Mouse (Mus musculus) heart, postnatal 0 days (tissue): ENCODE results near the gene Vmn1r211. TPM values are rescaled to one million over a fixed set of nuclear protein-coding genes. Genes with fewer than 3 reads are reported as not detected.
"Not testable (repeated sequence)": the region's sequence is repeated elsewhere in the genome, so short reads cannot be mapped to it uniquely, and the experiment has no call there.

Source experiments
- ATAC-seq: fragments of 200-750 bp; cut with Nextera tagmentation; 2 replicates; pipeline ENCODE4 v1.8.0; 2017; ENCODE audit warnings: low read depth, moderate number of reproducible peaks, moderate library complexity; ENCODE audit not compliant: insufficient read depth
- DNase-seq: peaks from one replicate; pipeline ENCODE4 v3.0.0-alpha.2; 2016; ENCODE audit warnings: low spot score
- H3K27ac ChIP-seq: fragments of 300-500 bp; sonication (generic); 2 replicates; pipeline ENCODE4 v1.5.1; 2014; ENCODE audit warnings: low read depth, mild to moderate bottlenecking
- H3K27me3 ChIP-seq: fragments of 300-500 bp; sonication (generic); 2 replicates; pipeline ENCODE4 v1.6.1; 2014; ENCODE audit warnings: low read length, mixed read lengths; ENCODE audit not compliant: control insufficient read depth, insufficient read depth
- H3K36me3 ChIP-seq: fragments of 300-500 bp; sonication (generic); replicated peaks from 2 replicates; pipeline ENCODE4 v1.6.1; 2014; ENCODE audit warnings: low read length, mixed read lengths; ENCODE audit not compliant: control insufficient read depth, insufficient read depth
- H3K4me1 ChIP-seq: fragments of 300-500 bp; sonication (generic); 2 replicates; pipeline ENCODE4 v1.6.1; 2014; ENCODE audit warnings: antibody characterized with exemption; ENCODE audit not compliant: control insufficient read depth, insufficient read depth
- H3K4me2 ChIP-seq: fragments of 300-500 bp; sonication (generic); 2 replicates; pipeline ENCODE4 v1.6.1; 2014; ENCODE audit warnings: low read depth, mild to moderate bottlenecking, low read length, moderate library complexity
- H3K4me3 ChIP-seq: fragments of 300-500 bp; sonication (generic); 2 replicates; pipeline ENCODE4 v1.5.1; 2014; ENCODE audit warnings: low read depth, low read length
- H3K9ac ChIP-seq: fragments of 300-500 bp; sonication (generic); replicated peaks from 2 replicates; pipeline ENCODE4 v1.6.1; 2014; ENCODE audit warnings: low read depth, low read length, mixed read lengths
- H3K9me3 ChIP-seq: fragments of 300-500 bp; sonication (generic); replicated peaks from 2 replicates; pipeline ENCODE4 v1.6.1; 2016; ENCODE audit warnings: low read length; ENCODE audit not compliant: control insufficient read depth
- CTCF ChIP-seq: IDR thresholded peaks from 2 replicates; pipeline ENCODE4 v1.5.1; 2016; ENCODE audit warnings: antibody characterized with exemption, control low read depth, low read depth
- EP300 ChIP-seq: IDR thresholded peaks from 2 replicates; pipeline ENCODE4 v1.6.1; 2016; ENCODE audit warnings: antibody characterized with exemption, low read depth
- WGBS: fragments of 180-500 bp; shearing (Covaris S2); extraction: QIAGEN DNeasy Blood & Tissue Kit; methylation state at CpG from one replicate; pipeline ENCODE4 v1.1.7; 2014; 5-methylcytosine and 5-hydroxymethylcytosine counted together
- polyA plus RNA-seq: library from polyadenylated mRNA; unstranded; fragments of >200 nt; fragmentation: Nextera tagmentation; extraction: Ambion mirVana; gene quantifications from 2 replicates; pipeline ENCODE4 v1.2.1, GENCODE M21; 2015
- total RNA-seq: library from RNA; depleted of rRNA; stranded (reverse); fragments of >200 nt; gene quantifications from 2 replicates; pipeline ENCODE4 v1.2.3, GENCODE M21; 2014; ENCODE audit warnings: low replicate concordance; rRNA removed

Vmn1r211 gene
- total and polyA plus RNA-seq, 2 experiments from 2014 or later, result not detected

GRCm38 (mm10) chr13:22831248-22831647, 26.1 kb downstream of the Vmn1r211 start, which contains the start of gene Vmn1r210:
Gene Vmn1r210 (minus strand): TSS chr13:22831348.
- WGBS, result 39% methylated on average over 4 of the region's 4 CpGs
- no peaks in the 10 kb centered on the region for H3K27me3 ChIP-seq
- no peak within 1 kb of the TSS for H3K27ac ChIP-seq
- no peaks in the 10 kb centered on the region for H3K9me3 ChIP-seq
- no peak within 1 kb of the TSS for H3K4me2 ChIP-seq
- ATAC-seq (no peak), DNase-seq (no peak)
- no peaks in the 10 kb centered on the region for H3K36me3 ChIP-seq
- no peaks in the 10 kb centered on the region for H3K4me1 ChIP-seq
- no peak for TF ChIP-seq EP300
- no peak for TF ChIP-seq CTCF
- no peak within 1 kb of the TSS for H3K4me3 ChIP-seq
- no peak within 1 kb of the TSS for H3K9ac ChIP-seq

- H3K27me3 ChIP-seq, H3K27ac ChIP-seq, H3K9ac ChIP-seq, H3K4me3 ChIP-seq, H3K4me1 ChIP-seq, H3K36me3 ChIP-seq, H3K9me3 ChIP-seq, DNase-seq, ATAC-seq, H3K4me2 ChIP-seq: not testable (repeated sequence)
- 26% methylated on average over 7 of the region's 7 CpGs for WGBS
Observed at GRCm38 (mm10) chr13:22829395-22829794, 28.0 kb downstream of the Vmn1r211 start.

GRCm38 (mm10) chr13:22821601-22822000, 35.8 kb downstream of the Vmn1r211 start:
- H3K27me3 ChIP-seq, H3K4me3 ChIP-seq, H3K27ac ChIP-seq, H3K4me1 ChIP-seq, ATAC-seq, H3K36me3 ChIP-seq, H3K9ac ChIP-seq, H3K4me2 ChIP-seq, DNase-seq, H3K9me3 ChIP-seq: not testable (repeated sequence)
- 64% methylated on average over 1 of the region's 1 CpGs for WGBS

- not testable (repeated sequence) for H3K36me3 ChIP-seq, H3K27ac ChIP-seq, H3K4me2 ChIP-seq, DNase-seq, H3K9me3 ChIP-seq, H3K4me1 ChIP-seq, ATAC-seq, H3K27me3 ChIP-seq, H3K9ac ChIP-seq, H3K4me3 ChIP-seq
Observed at GRCm38 (mm10) chr13:22809582-22809981, 47.8 kb downstream of the Vmn1r211 start, which contains the start of gene Vmn1r209. Gene Vmn1r209 (minus strand): TSS chr13:22809682.

Other genes starting within 250 kb of the Vmn1r211 start
- gene Vmn1r206, start 233.3 kb downstream of the Vmn1r211 start, total RNA-seq, result not detected in 2 replicates
- gene Vmn1r206, start 233.3 kb downstream of the Vmn1r211 start, polyA plus RNA-seq, result not detected in 2 replicates
- not detected in 2 replicates for gene Vmn1r207-ps, start 127.9 kb downstream of the Vmn1r211 start, total RNA-seq
- gene Vmn1r207-ps, start 127.9 kb downstream of the Vmn1r211 start, polyA plus RNA-seq, result not detected in 2 replicates
- not detected in 2 replicates for gene Vmn1r208, start 80.2 kb downstream of the Vmn1r211 start, total RNA-seq
- not detected in 2 replicates for gene Vmn1r208, start 80.2 kb downstream of the Vmn1r211 start, polyA plus RNA-seq
- not detected in 2 replicates for gene Vmn1r209, start 47.9 kb downstream of the Vmn1r211 start, total RNA-seq
- not detected in 2 replicates for gene Vmn1r209, start 47.9 kb downstream of the Vmn1r211 start, polyA plus RNA-seq
- gene Vmn1r210, start 26.2 kb downstream of the Vmn1r211 start, total RNA-seq, result not detected in 2 replicates
- not detected in 2 replicates for gene Vmn1r210, start 26.2 kb downstream of the Vmn1r211 start, polyA plus RNA-seq
- gene Vmn1r212, start 26.6 kb upstream of the Vmn1r211 start, total RNA-seq, result not detected in 2 replicates
- not detected in 2 replicates for gene Vmn1r212, start 26.6 kb upstream of the Vmn1r211 start, polyA plus RNA-seq
- not detected in 2 replicates for gene Vmn1r213, start 150.1 kb upstream of the Vmn1r211 start, total RNA-seq
- gene Vmn1r213, start 150.1 kb upstream of the Vmn1r211 start, polyA plus RNA-seq, result not detected in 2 replicates
- gene Vmn1r214, start 172.9 kb upstream of the Vmn1r211 start, total RNA-seq, result not detected in 2 replicates
- not detected in 2 replicates for gene Vmn1r214, start 172.9 kb upstream of the Vmn1r211 start, polyA plus RNA-seq
- gene Vmn1r215, start 210.5 kb upstream of the Vmn1r211 start, total RNA-seq, result not detected in 2 replicates
- not detected in 2 replicates for gene Vmn1r215, start 210.5 kb upstream of the Vmn1r211 start, polyA plus RNA-seq